19 mouse cellular contexts compared by ENCODE assay signal in genomic region chr9:56610466-56610865, GRCm38 (mm10).
"Had no signal": no experiment of that assay in that cellular context is flagged by ENCODE, and none has a peak within 500 bp of the region (broad histone marks: within the 10 kb centered on the region; RNA-seq: fewer than 3 reads in every experiment).

No protein-coding gene starts in this region.

- H3K4me3 ChIP-seq: left cerebral cortex, adult 2 months; liver, embryonic 13.5 days; midbrain, embryonic 15.5 days; myocyte had no signal

- H3K27ac ChIP-seq: left cerebral cortex, adult 2 months; liver, embryonic 13.5 days; macrophage; midbrain, embryonic 15.5 days; stomach, postnatal 0 days had no signal

- H3K9ac ChIP-seq: liver, embryonic 13.5 days; midbrain, embryonic 15.5 days had no signal

- ATAC-seq: intestine, embryonic 16.5 days; midbrain, embryonic 15.5 days had no signal

- H3K4me2 ChIP-seq: liver, embryonic 13.5 days; midbrain, embryonic 15.5 days had no signal

- DNase-seq: kidney, adult 18-20 months; kidney, adult 9 months; kidney, postnatal 10 days; kidney, postnatal 36 days; layer of hippocampus, postnatal 36 days; liver, embryonic 13.5 days; lung, adult 2 months; right cerebral cortex, adult 18-20 months; right cerebral cortex, postnatal 14 days; right cerebral cortex, postnatal 4 days; thymus, adult 2 months; thymus, postnatal 14 days; thymus, postnatal 4 days had no signal

- H3K27me3 ChIP-seq: liver, embryonic 13.5 days; midbrain, embryonic 15.5 days had no signal

- H3K36me3 ChIP-seq: liver, embryonic 13.5 days; midbrain, embryonic 15.5 days had no signal

- H3K4me1 ChIP-seq: liver, embryonic 13.5 days had no signal

- H3K9me3 ChIP-seq: liver, embryonic 13.5 days; midbrain, embryonic 15.5 days had no signal
